Mouse (Mus musculus): ENCODE measurements at regions not wholly inside any gene's neighbourhood (a gene's known extent, or its start where the extent isn't known, plus 50 kb on each side); places are given as distances from the start of the nearest gene placed in this dataset.
A peak's percentile ranks its signal among the peaks of the same experiment; 100 is the strongest.

- intact Hi-C loops (cut with DNase I), result no loop called here
- no peak for DNase-seq (ENCODE audit: low spot score in 2 of 2)
Observed at GRCm38 (mm10) chr14:54185265-54185830, 68.6 kb downstream of the Dad1 start.

GRCm38 (mm10) chr14:54183873-54184272, 70.0 kb downstream of the Dad1 start:
- intact Hi-C loops (cut with DNase I), result no loop called here

GRCm38 (mm10) chr14:54182838-54183237, 71.1 kb downstream of the Dad1 start:
- intact Hi-C loops (cut with DNase I), result no loop called here
- no peak for DNase-seq (ENCODE audit: low spot score in 2 of 2)

More at GRCm38 (mm10) chr14:54183873-54184272, 70.0 kb downstream of the Dad1 start:
- no peak for DNase-seq (ENCODE audit: low spot score in 2 of 2)

- intact Hi-C loops (cut with DNase I), result no loop called here
- no peak for DNase-seq (ENCODE audit: low spot score in 2 of 2)
Observed at GRCm38 (mm10) chr14:54181306-54181705, 72.6 kb downstream of the Dad1 start.

- no peak for DNase-seq (ENCODE audit: low spot score in 2 of 2)
- intact Hi-C loops (cut with DNase I), result no loop called here
Observed at GRCm38 (mm10) chr14:54180754-54181153, 73.2 kb downstream of the Dad1 start.

- intact Hi-C loops (cut with DNase I), result no loop called here
- DNase-seq (ENCODE audit: low spot score in 2 of 2), result no peak
Observed at GRCm38 (mm10) chr14:54180271-54180670, 73.6 kb downstream of the Dad1 start.

- DNase-seq (ENCODE audit: low spot score in 2 of 2), result no peak
- intact Hi-C loops (cut with DNase I), result no loop called here
Observed at GRCm38 (mm10) chr14:54178856-54179255, 75.0 kb downstream of the Dad1 start.

- intact Hi-C loops (cut with DNase I), result no loop called here
- no peak for DNase-seq (ENCODE audit: low spot score in 2 of 2)
Observed at GRCm38 (mm10) chr14:54176469-54176868, 77.4 kb downstream of the Dad1 start.

GRCm38 (mm10) chr14:54175476-54175875, 78.4 kb downstream of the Dad1 start:
- DNase-seq (ENCODE audit: low spot score in 2 of 2), result no peak
- intact Hi-C loops (cut with DNase I), result no loop called here

- intact Hi-C loops (cut with DNase I), result no loop called here
- no peak for DNase-seq (ENCODE audit: low spot score in 2 of 2)
Observed at GRCm38 (mm10) chr14:54173316-54173715, 80.6 kb downstream of the Dad1 start.

GRCm38 (mm10) chr14:54169254-54169653, 84.7 kb downstream of the Dad1 start:
- no peak for DNase-seq (ENCODE audit: low spot score in 2 of 2)

GRCm38 (mm10) chr14:54168414-54168931, 85.4 kb downstream of the Dad1 start:
- intact Hi-C loops (cut with DNase I), result no loop called here

More at GRCm38 (mm10) chr14:54169254-54169653, 84.7 kb downstream of the Dad1 start:
- intact Hi-C loops (cut with DNase I), result no loop called here

GRCm38 (mm10) chr14:54166057-54166456, 87.8 kb downstream of the Dad1 start:
- peak in 1 of 2 experiments; percentile 70 for DNase-seq (ENCODE audit: low spot score in 2 of 2)
- intact Hi-C loops (cut with DNase I), result no loop called here

More at GRCm38 (mm10) chr14:54168414-54168931, 85.4 kb downstream of the Dad1 start:
- DNase-seq (ENCODE audit: low spot score in 2 of 2), result no peak

- intact Hi-C loops (cut with DNase I), result no loop called here
- no peak for DNase-seq (ENCODE audit: low spot score in 2 of 2)
Observed at GRCm38 (mm10) chr14:54164874-54165273, 89.0 kb downstream of the Dad1 start.

- intact Hi-C loops (cut with DNase I), result no loop called here
- no peak for DNase-seq (ENCODE audit: low spot score in 2 of 2)
Observed at GRCm38 (mm10) chr14:54161916-54162315, 92.0 kb downstream of the Dad1 start.

- intact Hi-C loops (cut with DNase I), result no loop called here
Observed at GRCm38 (mm10) chr14:54161206-54161605, 92.7 kb downstream of the Dad1 start.

GRCm38 (mm10) chr14:54159816-54160215, 94.1 kb downstream of the Dad1 start:
- intact Hi-C loops (cut with DNase I), result loop anchor here (10.0 kb wide), 1 partner anchor 275 kb away; no protein-coding TSS in a partner anchor
- DNase-seq (ENCODE audit: low spot score in 2 of 2), result no peak

More at GRCm38 (mm10) chr14:54161206-54161605, 92.7 kb downstream of the Dad1 start:
- DNase-seq (ENCODE audit: low spot score in 2 of 2), result no peak

- intact Hi-C loops (cut with DNase I), result loop anchor here (10.0 kb wide), 1 partner anchor 274 kb away; no protein-coding TSS in a partner anchor
- no peak for DNase-seq (ENCODE audit: low spot score in 2 of 2)
Observed at GRCm38 (mm10) chr14:54158214-54158965, 95.5 kb downstream of the Dad1 start.

- intact Hi-C loops (cut with DNase I), result loop anchor here (10.0 kb wide), 1 partner anchor 272 kb away; no protein-coding TSS in a partner anchor
Observed at GRCm38 (mm10) chr14:54156536-54156935, 97.4 kb downstream of the Dad1 start.

GRCm38 (mm10) chr14:54152485-54153235, 101.2 kb downstream of the Dad1 start:
- peak; percentile 42 to 54 for DNase-seq (ENCODE audit: low spot score in 2 of 2)

More at GRCm38 (mm10) chr14:54156536-54156935, 97.4 kb downstream of the Dad1 start:
- DNase-seq (ENCODE audit: low spot score in 2 of 2), result no peak

More at GRCm38 (mm10) chr14:54152485-54153235, 101.2 kb downstream of the Dad1 start:
- intact Hi-C loops (cut with DNase I), result loop anchor here (1.0 to 10.0 kb wide), 2 partner anchors 88 to 268 kb away; no protein-coding TSS in a partner anchor
